Mouse (Mus musculus) G1E (cell line): ENCODE measurements around the gene Kidins220. TPM values are rescaled to one million over a fixed set of nuclear protein-coding genes. Genes with fewer than 3 reads are reported as not detected.

Source experiments
- ATAC-seq: 2 replicates; pipeline ENCODE4 v1.8.0; 2016; ENCODE audit warnings: mild to moderate bottlenecking; ENCODE audit not compliant: insufficient number of reproducible peaks, poor library complexity, low FRiP score, severe bottlenecking; ENCODE audit errors: extremely low read depth
- DNase-seq: peaks from one replicate; pipeline ENCODE4 v3.0.0; 2012; ENCODE audit warnings: low spot score
- H3K27me3 ChIP-seq: 2 replicates; pipeline ENCODE4 v1.6.1; 2012; ENCODE audit warnings: mild to moderate bottlenecking, low read length, inconsistent platforms; ENCODE audit not compliant: insufficient read depth
- H3K36me3 ChIP-seq: replicated peaks from 2 replicates; pipeline ENCODE3; 2012; ENCODE audit warnings: mild to moderate bottlenecking, inconsistent platforms
- H3K4me1 ChIP-seq: 2 replicates; pipeline ENCODE4 v1.6.1; 2012; ENCODE audit warnings: low read depth, low read length, inconsistent platforms, mixed read lengths; ENCODE audit not compliant: insufficient read depth
- H3K4me3 ChIP-seq: 2 replicates; pipeline ENCODE4 v1.5.1; 2012; ENCODE audit warnings: low read depth, mild to moderate bottlenecking, inconsistent platforms, low read length, moderate library complexity, mixed read lengths
- H3K9me3 ChIP-seq: replicated peaks from 2 replicates; pipeline ENCODE4 v1.6.1; 2012; ENCODE audit warnings: inconsistent platforms
- CTCF ChIP-seq: IDR thresholded peaks from 2 replicates; pipeline ENCODE4 v1.5.1; 2012; ENCODE audit warnings: low read depth, low read length, inconsistent platforms, mixed read lengths
- GATA1 ChIP-seq: IDR thresholded peaks from 2 replicates; pipeline ENCODE4 v1.6.1; 2012; ENCODE audit warnings: borderline replicate concordance, low read length, inconsistent platforms, mixed read lengths
- GATA2 ChIP-seq: IDR thresholded peaks from 2 replicates; pipeline ENCODE4 v1.6.1; 2012; ENCODE audit warnings: low read depth, low read length, inconsistent platforms, borderline replicate concordance
- POLR2AphosphoS5 ChIP-seq: IDR thresholded peaks from 2 replicates; pipeline ENCODE4 v1.6.1; 2012; ENCODE audit warnings: low read depth, low read length, inconsistent platforms; ENCODE audit not compliant: insufficient replicate concordance
- TAL1 ChIP-seq: conservative IDR thresholded peaks from 2 replicates; pipeline ENCODE4 v1.6.1; 2012; ENCODE audit warnings: low read depth, low read length, inconsistent platforms, mixed read lengths
- polyA plus RNA-seq: library from polyadenylated mRNA; stranded (reverse); fragments of >175 nt; gene quantifications from 2 replicates; pipeline ENCODE4 v1.2.3, GENCODE M21; 2012
- total RNA-seq, 2 experiments: library from RNA; stranded (forward) in 1 of 2; stranded (reverse) in 1 of 2; fragments of 200-1000 nt in 1 of 2; fragments of >200 nt in 1 of 2; fragmentation: Nextera tagmentation in 1 of 2; gene quantifications; 2 replicates each; pipeline ENCODE4 v1.2.3; 2014 to 2017

Gene Kidins220
- total and polyA plus RNA-seq, 3 experiments = 42.4 to 88.5 (median 79.5) TPM

DNA sequence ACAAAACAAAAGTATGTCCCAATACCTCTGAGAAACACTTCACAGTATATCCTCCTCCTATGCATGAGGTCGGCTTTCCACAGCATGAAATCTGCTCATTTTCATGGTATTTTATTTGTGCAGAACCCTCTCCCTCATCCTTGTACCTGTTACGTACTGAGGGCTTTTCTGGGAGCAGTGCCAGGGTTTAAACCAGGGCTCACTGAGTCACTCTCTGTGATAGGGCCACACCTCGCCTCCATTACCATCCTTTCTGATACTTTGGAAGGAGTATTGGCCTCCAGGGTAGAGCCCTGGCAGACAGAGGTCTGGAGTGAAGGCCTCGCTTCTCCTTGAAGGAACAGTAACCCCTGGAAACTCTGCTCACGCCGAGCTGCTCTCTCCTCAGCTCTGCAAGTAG lies 30.6 kb downstream of the Kidins220 start:
- H3K27me3 ChIP-seq = no peaks in the 10 kb centered on the region
- no peaks in the 10 kb centered on the region for H3K4me1 ChIP-seq
- peaks cover 87% of the 10 kb centered on the region for H3K36me3 ChIP-seq
- no peaks in the 10 kb centered on the region for H3K9me3 ChIP-seq
- DNase-seq (no peak), ATAC-seq (no peak)
- H3K4me3 ChIP-seq = no peak overlapping the region
- TF ChIP-seq POLR2AphosphoS5 (no peak), GATA2 (no peak), GATA1 (no peak), TAL1 (no peak), CTCF (no peak)

DNA sequence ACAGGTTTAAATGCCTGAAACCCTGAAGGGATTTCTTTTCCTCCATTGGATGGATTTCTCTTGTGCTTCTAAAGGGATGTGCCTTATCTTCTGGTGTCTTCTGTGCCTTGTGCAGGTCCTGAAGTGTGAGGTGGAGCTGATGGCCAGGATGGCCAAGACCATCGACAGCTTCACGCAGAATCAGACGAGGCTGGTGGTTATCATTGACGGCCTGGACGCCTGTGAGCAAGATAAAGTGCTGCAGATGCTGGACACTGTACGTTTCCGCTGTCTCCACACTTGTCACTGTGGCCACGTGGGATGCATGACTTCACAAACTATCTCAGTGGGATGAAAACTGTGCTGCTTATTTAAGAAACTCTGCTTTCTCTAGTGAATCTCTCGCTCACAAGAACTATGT lies 35.2 kb downstream of the Kidins220 start:
- no peaks in the 10 kb centered on the region for H3K9me3 ChIP-seq
- H3K4me3 ChIP-seq = no peak overlapping the region
- H3K4me1 ChIP-seq = peaks cover 3% of the 10 kb centered on the region; the same call in 1 of the 2 replicates
- no peaks in the 10 kb centered on the region for H3K27me3 ChIP-seq
- H3K36me3 ChIP-seq = peaks cover 88% of the 10 kb centered on the region
- ATAC-seq (no peak), DNase-seq (no peak)
- no peak for TF ChIP-seq TAL1
- TF ChIP-seq POLR2AphosphoS5 = no peak
- no peak for TF ChIP-seq GATA2
- TF ChIP-seq GATA1 = no peak
- no peak for TF ChIP-seq CTCF

DNA sequence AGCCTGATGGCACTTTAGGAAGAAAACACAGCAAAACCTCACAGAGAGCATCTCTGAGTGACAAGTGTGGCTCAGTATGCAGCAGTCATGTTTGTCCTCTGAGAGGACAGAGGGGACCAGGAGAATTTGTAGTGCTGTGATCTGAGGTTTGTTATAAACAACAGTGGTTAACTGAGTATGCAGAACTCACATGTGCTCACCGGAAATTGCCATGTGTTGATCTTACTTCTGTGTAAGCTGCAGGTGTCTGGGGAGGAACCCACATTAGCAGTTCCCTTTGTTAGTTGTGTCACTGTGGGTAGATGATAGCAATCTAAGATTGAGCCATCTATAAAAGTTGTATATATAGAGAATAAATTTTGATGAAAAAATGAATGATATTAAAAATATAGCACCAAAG lies 35.7 kb downstream of the Kidins220 start:
- TF ChIP-seq POLR2AphosphoS5 (no peak), TAL1 (no peak), GATA2 (no peak), CTCF (no peak), GATA1 (no peak)
- no peak for DNase-seq
- no peaks in the 10 kb centered on the region for H3K27me3 ChIP-seq
- H3K9me3 ChIP-seq = no peaks in the 10 kb centered on the region
- ATAC-seq = no peak
- H3K36me3 ChIP-seq = peaks cover 88% of the 10 kb centered on the region
- peaks cover 3% of the 10 kb centered on the region; the same call in 1 of the 2 replicates for H3K4me1 ChIP-seq
- H3K4me3 ChIP-seq = no peak overlapping the region

DNA sequence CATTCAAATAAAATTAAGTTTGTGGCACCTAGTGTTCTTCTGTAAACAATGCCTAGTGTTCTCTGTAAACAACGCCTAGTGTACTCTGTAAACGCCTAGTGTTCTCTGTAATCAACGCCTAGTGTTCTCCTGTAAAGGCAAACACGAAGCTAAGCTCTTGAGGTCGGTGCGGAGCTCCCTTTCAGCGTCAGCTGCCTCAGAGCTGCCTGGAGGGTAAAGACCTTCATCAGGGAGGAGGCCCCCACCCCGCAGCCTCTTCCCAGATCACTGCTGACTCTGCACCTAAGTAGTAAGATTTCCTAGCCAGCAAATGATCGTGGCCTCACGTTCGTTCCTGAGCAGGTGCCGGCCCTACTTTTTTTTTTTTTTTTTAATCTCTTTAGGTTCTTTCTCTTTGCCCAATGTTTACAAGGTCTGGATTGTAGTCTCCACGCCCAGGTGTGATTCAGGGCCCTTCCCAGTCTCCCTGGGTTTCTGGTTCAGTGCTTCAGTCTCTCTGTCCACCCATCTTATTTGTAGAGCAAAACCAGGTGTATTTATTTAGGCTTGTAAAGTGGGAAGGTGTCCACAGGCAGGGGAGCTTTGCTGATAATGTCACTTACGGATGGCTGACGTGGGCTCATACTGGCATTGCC lies 37.1 kb downstream of the Kidins220 start:
- Histone ChIP-seq H3K9me3 (no peaks in the 10 kb centered on the region), H3K36me3 (peaks cover 91% of the 10 kb centered on the region), H3K4me3 (no peak overlapping the region), H3K4me1 (peaks cover 3% of the 10 kb centered on the region; the same call in 1 of the 2 replicates), H3K27me3 (no peaks in the 10 kb centered on the region)
- DNase-seq = no peak
- ATAC-seq = no peak
- TF ChIP-seq GATA2 (no peak), TAL1 (no peak), POLR2AphosphoS5 (no peak), GATA1 (no peak), CTCF (no peak)

DNA sequence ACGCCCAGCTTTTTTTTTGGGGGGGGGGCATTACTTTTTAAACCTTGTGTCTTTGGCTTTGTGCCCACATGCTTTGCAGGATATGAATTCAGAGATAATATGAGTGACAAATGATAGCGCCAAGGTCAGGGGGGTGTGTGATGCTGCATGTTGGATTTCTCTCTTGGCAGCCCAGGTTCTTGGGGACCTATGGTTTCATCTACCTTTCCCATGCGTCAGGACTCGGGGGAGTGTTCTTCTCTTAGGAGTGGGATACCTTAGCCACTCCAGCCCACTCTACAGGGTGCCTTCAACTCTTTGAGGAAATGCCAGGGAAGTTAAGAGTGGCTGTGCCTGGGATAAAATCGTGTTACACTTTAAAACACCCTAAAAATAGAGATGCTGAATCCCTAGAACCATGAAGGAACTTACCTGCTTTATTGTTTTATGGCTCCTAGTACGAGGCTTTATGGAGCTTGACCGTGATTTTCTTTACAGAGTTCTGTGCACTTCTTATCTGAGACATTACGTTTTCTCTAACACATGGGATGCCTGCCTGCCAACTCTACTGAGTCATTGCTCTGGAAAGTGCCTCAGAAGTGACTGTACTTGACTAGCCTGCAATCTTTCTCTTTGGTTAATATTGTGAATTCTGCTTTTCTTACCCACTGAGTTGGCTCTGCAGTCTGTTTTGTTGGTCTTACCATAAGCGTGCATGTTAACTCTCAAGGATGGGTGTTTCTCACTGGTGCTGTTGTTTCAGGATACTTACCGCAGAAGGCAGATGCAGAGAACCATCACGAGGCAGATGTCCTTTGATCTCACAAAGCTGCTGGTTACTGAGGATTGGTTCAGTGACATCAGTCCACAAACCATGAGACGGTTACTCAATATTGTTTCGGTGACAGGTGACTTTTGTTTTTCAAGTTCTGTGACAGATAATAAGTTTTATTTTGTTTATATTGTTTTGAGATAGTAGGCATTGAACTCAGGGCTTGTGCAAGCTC lies 38.1 kb downstream of the Kidins220 start:
- Histone ChIP-seq H3K4me1 (peaks cover 3% of the 10 kb centered on the region; the same call in 1 of the 2 replicates), H3K9me3 (no peaks in the 10 kb centered on the region), H3K36me3 (peaks cover 91% of the 10 kb centered on the region), H3K4me3 (no peak overlapping the region), H3K27me3 (no peaks in the 10 kb centered on the region)
- ATAC-seq (no peak), DNase-seq (no peak)
- TF ChIP-seq CTCF (no peak), POLR2AphosphoS5 (no peak), TAL1 (no peak), GATA2 (no peak), GATA1 (no peak)

DNA sequence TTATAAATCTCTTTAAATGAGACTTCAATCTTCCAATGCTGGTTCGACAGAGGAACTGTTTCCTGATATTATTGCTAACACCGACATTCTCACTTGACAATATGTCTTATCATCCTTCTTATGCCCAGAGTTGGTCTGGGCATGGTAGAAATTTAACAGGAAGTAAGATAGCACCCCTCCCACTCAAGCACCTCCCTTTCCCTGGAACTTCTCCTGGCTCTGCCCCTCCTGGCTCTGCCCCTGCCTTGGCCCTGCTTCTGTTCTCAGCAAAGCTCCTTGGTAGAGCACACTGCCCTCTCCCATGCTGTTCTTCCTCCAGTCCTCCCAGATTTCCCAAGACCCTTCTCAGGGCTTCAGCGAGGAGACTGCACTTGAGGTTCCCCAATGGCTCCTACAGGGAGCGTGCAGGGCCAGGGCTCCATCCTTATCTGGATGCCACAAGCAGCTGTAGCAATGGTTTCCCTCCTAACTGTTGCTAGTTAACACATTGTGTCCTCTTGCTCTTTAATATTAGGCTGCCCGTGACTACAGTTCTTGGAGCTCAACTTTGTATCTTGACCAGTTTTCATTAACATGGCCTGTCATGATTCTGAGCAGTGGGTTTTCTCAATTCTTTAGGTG lies 39.7 kb downstream of the Kidins220 start:
- TF ChIP-seq GATA2 (no peak), POLR2AphosphoS5 (no peak), GATA1 (no peak), TAL1 (no peak), CTCF (no peak)
- Histone ChIP-seq H3K9me3 (no peaks in the 10 kb centered on the region), H3K27me3 (no peaks in the 10 kb centered on the region), H3K4me3 (no peak overlapping the region), H3K4me1 (peaks cover 3% of the 10 kb centered on the region; the same call in 1 of the 2 replicates), H3K36me3 (peaks cover 93% of the 10 kb centered on the region)
- DNase-seq (no peak), ATAC-seq (no peak; the same call in 1 of the 2 replicates)
